Mouse (Mus musculus) liver, embryonic 15.5 days (tissue): Measurements from ENCODE around the gene Cfb. TPM values are rescaled to one million over a fixed set of nuclear protein-coding genes. Genes with fewer than 3 reads are reported as not detected.
A peak's percentile ranks its signal among the peaks of the same experiment; 100 is the strongest.
"Not testable (repeated sequence)": the region's sequence is repeated elsewhere in the genome, so short reads cannot be mapped to it uniquely, and the experiment has no call there.

Source experiments
- ATAC-seq: fragments of 200-750 bp; cut with Nextera tagmentation; 2 replicates; pipeline ENCODE4 v1.8.0; 2017; ENCODE audit warnings: moderate number of reproducible peaks, mild to moderate bottlenecking, moderate library complexity; ENCODE audit not compliant: insufficient read depth
- H3K27ac ChIP-seq: fragments of 300-500 bp; sonication (generic); replicated peaks from 2 replicates; pipeline ENCODE4 v1.5.1; 2015; ENCODE audit warnings: mild to moderate bottlenecking, inconsistent platforms
- H3K27me3 ChIP-seq: fragments of 300-500 bp; sonication (generic); 2 replicates; pipeline ENCODE4 v1.6.1; 2015; ENCODE audit warnings: mild to moderate bottlenecking, inconsistent platforms
- H3K36me3 ChIP-seq: fragments of 300-500 bp; sonication (generic); replicated peaks from 2 replicates; pipeline ENCODE4 v1.6.1; 2015; ENCODE audit warnings: moderate library complexity, mild to moderate bottlenecking, inconsistent platforms
- H3K4me1 ChIP-seq: fragments of 300-500 bp; sonication (generic); replicated peaks from 2 replicates; pipeline ENCODE4 v1.6.1; 2015; ENCODE audit warnings: inconsistent platforms
- H3K4me2 ChIP-seq: fragments of 300-500 bp; sonication (generic); 2 replicates; pipeline ENCODE4 v1.6.1; 2015; ENCODE audit warnings: moderate library complexity, mild to moderate bottlenecking, inconsistent platforms
- H3K4me3 ChIP-seq: fragments of 300-500 bp; sonication (generic); replicated peaks from 2 replicates; pipeline ENCODE4 v1.5.1; 2015; ENCODE audit warnings: mild to moderate bottlenecking, inconsistent platforms
- H3K9ac ChIP-seq: fragments of 300-500 bp; sonication (generic); 2 replicates; pipeline ENCODE4 v1.6.1; 2015; ENCODE audit warnings: moderate library complexity, mild to moderate bottlenecking, inconsistent platforms
- H3K9me3 ChIP-seq: fragments of 300-500 bp; sonication (generic); replicated peaks from 2 replicates; pipeline ENCODE4 v1.6.1; 2016; ENCODE audit warnings: inconsistent platforms
- WGBS: fragments of 180-500 bp; shearing (Covaris S2); methylation state at CpG from one replicate; pipeline ENCODE4 v1.1.7; 2015; ENCODE audit warnings: mixed read lengths; ENCODE audit not compliant: insufficient replicate concordance; 5-methylcytosine and 5-hydroxymethylcytosine counted together
- polyA plus RNA-seq: library from polyadenylated mRNA; unstranded; fragments of >200 nt; fragmentation: Nextera tagmentation; extraction: Ambion mirVana; gene quantifications from 2 replicates; pipeline ENCODE4 v1.2.1, GENCODE M21; 2015

Cfb gene
- 281 and 374 TPM in 2 replicates for polyA plus RNA-seq

DNA sequence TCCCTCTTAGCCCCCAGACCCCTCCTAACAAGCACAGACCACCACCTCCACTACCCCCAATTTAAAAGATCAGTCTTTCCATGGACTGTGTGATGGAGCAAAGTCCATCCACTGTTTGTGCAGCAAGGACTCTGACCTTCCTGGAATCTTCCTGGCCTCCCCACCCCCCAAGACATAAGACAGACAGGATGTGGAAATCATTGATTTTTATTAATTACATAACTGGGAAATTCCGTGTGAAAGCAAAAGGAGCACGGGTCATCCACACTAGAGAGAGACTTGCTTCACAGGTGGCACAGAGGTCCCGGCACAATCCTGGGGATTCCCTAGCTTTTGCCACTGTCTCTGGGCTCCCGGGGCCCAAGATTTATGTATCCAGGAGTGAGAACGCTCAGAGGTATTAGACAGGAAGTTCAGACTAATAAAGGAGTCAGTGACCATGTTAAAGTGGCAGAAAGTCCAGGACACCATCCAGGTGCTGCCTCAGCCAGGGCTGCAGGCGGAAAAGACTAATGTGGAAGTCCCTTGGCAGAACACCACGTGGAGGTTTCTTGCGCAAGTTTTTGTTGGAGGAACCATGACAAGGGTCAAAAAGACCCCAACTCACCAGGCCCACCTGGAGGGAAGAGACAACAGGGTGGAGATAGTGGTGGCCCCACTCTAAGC is at the start of gene Cfb:
TSS of gene Cfb (minus strand) at position 103 of the 666 bp plus-strand sequence.
- 41% methylated on average over 8 of the region's 8 CpGs for WGBS

GRCm38 (mm10) chr17:34911945-34912351 is 49.6 kb upstream of the Cfb start:
- no peaks in the 10 kb centered on the region for H3K27me3 ChIP-seq
- H3K9me3 ChIP-seq: no peaks in the 10 kb centered on the region
- no peak overlapping the region for H3K4me3 ChIP-seq
- 34% methylated on average over 5 of the region's 5 CpGs for WGBS
- no peak overlapping the region for H3K4me2 ChIP-seq
- peaks cover 31% of the 10 kb centered on the region for H3K4me1 ChIP-seq
- no peak overlapping the region for H3K9ac ChIP-seq
- H3K36me3 ChIP-seq: peaks cover 67% of the 10 kb centered on the region
- peak; percentile 38; the same call in 1 of the 2 replicates for ATAC-seq
- no peak overlapping the region for H3K27ac ChIP-seq

More for the DNA sequence above, at the start of gene Cfb:
- H3K27ac ChIP-seq: peak within 1 kb of the TSS; percentile 71
- H3K4me2 ChIP-seq: peak within 1 kb of the TSS; percentile 46
- no peaks in the 10 kb centered on the region for H3K9me3 ChIP-seq
- no peak within 1 kb of the TSS for H3K9ac ChIP-seq
- peaks cover 26% of the 10 kb centered on the region for H3K4me1 ChIP-seq
- peak; percentile 71 for ATAC-seq
- H3K4me3 ChIP-seq: peak within 1 kb of the TSS; percentile 44
- no peaks in the 10 kb centered on the region for H3K27me3 ChIP-seq
- peaks cover 6% of the 10 kb centered on the region for H3K36me3 ChIP-seq

DNA sequence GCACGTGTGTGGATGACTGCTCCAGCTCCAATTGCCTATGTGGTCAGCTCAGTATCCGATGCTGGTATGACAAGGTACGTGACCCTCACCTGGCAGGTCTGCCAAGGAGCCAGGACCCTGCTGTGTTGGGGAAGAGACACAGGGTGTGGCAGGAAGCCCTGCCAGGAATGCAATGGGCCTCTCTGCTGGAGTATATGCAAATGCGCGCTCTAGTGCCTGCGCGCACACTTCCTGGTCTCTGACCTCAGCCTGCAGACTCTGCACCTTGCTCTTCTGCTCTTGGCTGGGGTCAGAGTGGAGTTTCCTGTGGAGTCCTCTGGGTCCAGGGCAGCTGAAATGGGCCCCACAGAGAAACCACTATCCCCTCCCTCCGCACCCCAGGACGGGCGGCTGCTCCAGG is 48.7 kb upstream of the Cfb start:
- H3K36me3 ChIP-seq: peaks cover 77% of the 10 kb centered on the region
- ATAC-seq: no peak
- H3K27me3 ChIP-seq: no peaks in the 10 kb centered on the region

GRCm38 (mm10) chr17:34902895-34903294 is 40.6 kb upstream of the Cfb start:
- Histone ChIP-seq H3K9me3 (no peaks in the 10 kb centered on the region), H3K27ac (no peak overlapping the region), H3K4me3 (no peak overlapping the region), H3K36me3 (peaks cover 54% of the 10 kb centered on the region), H3K27me3 (no peaks in the 10 kb centered on the region), H3K4me1 (peaks cover 36% of the 10 kb centered on the region), H3K9ac (no peak overlapping the region), H3K4me2 (no peak overlapping the region)
- WGBS: 82% methylated on average over 9 of the region's 9 CpGs
- ATAC-seq: no peak

More for the DNA sequence above, 48.7 kb upstream of the Cfb start:
- no peak overlapping the region for H3K27ac ChIP-seq
- WGBS: 79% methylated on average over 10 of the region's 10 CpGs
- no peak overlapping the region for H3K4me3 ChIP-seq
- H3K9me3 ChIP-seq: no peaks in the 10 kb centered on the region
- H3K4me2 ChIP-seq: no peak overlapping the region
- H3K4me1 ChIP-seq: peaks cover 31% of the 10 kb centered on the region
- no peak overlapping the region for H3K9ac ChIP-seq

DNA sequence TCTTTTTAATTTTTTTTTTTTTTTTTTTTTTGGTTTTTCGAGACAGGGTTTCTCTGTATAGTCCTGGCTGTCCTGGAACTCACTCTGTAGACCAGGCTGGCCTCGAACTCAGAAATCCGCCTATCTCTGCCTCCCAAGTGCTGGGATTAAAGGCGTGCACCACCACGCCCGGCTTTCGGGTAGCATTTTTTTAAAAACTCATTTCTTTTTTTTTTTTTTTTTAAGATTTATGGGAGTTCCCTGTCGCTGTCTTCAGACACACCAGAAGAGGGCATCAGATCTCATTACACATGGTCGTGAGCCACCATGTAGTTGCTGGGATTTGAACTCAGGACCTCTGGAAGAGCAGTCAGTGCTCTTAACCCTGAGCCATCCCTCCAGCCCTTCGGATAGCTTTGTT is 39.6 kb upstream of the Cfb start:
- H3K27me3 ChIP-seq, H3K9ac ChIP-seq, H3K4me3 ChIP-seq, H3K27ac ChIP-seq, H3K9me3 ChIP-seq, ATAC-seq, H3K4me2 ChIP-seq: not testable (repeated sequence)
- 70% methylated on average over 9 of the region's 10 CpGs for WGBS
- Histone ChIP-seq H3K4me1 (peaks cover 46% of the 10 kb centered on the region), H3K36me3 (peaks cover 45% of the 10 kb centered on the region)

DNA sequence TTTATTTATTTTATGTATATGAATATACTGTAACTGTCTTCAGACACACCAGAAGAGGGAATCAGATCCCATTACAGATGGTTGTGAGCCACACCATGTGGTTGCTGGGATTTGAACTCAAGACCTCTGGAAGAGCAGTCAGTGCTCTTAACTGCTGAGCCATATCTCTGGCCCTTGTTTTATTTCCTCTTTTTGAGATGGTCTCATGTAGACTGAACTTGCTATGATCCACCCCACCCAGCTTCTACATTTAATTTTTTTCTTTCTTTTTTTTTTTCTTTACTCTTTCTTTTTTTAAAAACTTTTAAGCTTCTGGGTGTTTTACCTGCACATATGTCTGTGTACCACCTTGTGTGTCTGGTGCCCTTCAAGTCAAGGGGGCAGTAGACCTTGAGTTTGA is 38.5 kb upstream of the Cfb start:
- not testable (repeated sequence) for H3K4me2 ChIP-seq, H3K9ac ChIP-seq, H3K27me3 ChIP-seq, H3K9me3 ChIP-seq, H3K27ac ChIP-seq, H3K4me3 ChIP-seq, ATAC-seq
- Histone ChIP-seq H3K4me1 (peaks cover 56% of the 10 kb centered on the region), H3K36me3 (peaks cover 39% of the 10 kb centered on the region)

GRCm38 (mm10) chr17:34899890-34900243 is 37.5 kb upstream of the Cfb start:
- no peaks in the 10 kb centered on the region for H3K9me3 ChIP-seq
- H3K4me2 ChIP-seq: peak overlapping the region; percentile 99
- peak overlapping the region; percentile 79 for H3K4me3 ChIP-seq
- H3K36me3 ChIP-seq: peaks cover 30% of the 10 kb centered on the region
- no peaks in the 10 kb centered on the region for H3K27me3 ChIP-seq
- H3K4me1 ChIP-seq: peaks cover 65% of the 10 kb centered on the region
- peak overlapping the region; percentile 82 for H3K9ac ChIP-seq
- ATAC-seq: no peak
- WGBS: 2% methylated on average over 5 of the region's 5 CpGs
- H3K27ac ChIP-seq: peak overlapping the region; percentile 92

DNA sequence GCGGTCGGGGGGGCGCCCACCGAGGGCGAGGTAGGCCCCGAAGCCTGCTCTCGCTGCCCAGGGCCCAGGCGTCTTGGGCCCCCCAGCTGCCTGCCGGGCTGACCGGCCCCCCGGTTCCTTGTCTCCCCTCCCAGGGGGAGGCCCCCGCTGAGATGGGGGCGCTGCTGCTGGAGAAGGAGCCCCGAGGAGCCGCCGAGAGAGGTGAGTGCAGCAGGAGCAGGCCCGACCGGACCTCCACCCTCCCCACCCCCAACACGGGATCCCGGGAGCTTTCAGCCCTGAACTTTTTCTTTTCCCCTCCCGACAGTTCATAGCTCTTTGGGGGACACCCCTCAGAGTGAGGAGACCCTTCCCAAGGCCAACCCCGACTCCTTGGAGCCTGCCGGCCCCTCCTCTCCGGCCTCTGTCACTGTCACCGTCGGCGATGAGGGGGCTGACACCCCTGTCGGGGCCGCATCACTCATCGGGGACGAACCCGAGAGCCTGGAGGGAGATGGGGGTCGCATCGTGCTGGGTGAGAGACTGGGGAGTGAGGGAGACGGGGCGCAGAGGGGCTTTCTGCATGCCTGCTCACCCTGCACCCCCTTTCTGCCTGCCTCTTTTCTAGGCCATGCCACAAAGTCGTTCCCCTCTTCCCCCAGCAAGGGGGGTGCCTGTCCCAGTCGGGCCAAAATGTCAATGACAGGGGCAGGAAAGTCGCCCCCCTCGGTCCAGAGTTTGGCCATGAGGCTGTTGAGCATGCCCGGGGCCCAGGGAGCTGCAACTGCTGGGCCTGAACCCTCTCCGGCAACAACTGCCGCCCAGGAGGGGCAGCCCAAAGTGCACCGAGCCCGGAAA is 37.0 kb upstream of the Cfb start:
- no peak for ATAC-seq
- under 1% methylated on average over 34 of the region's 45 CpGs for WGBS
- Histone ChIP-seq H3K4me1 (peaks cover 71% of the 10 kb centered on the region), H3K36me3 (peaks cover 24% of the 10 kb centered on the region), H3K27me3 (no peaks in the 10 kb centered on the region), H3K9ac (peak overlapping the region; percentile 82), H3K4me2 (peak overlapping the region; percentile 99), H3K9me3 (no peaks in the 10 kb centered on the region), H3K27ac (peak overlapping the region; percentile 92), H3K4me3 (peak overlapping the region; percentile 79)

- Histone ChIP-seq H3K27ac (peak overlapping the region; percentile 92), H3K9me3 (no peaks in the 10 kb centered on the region), H3K4me1 (peaks cover 76% of the 10 kb centered on the region), H3K27me3 (no peaks in the 10 kb centered on the region), H3K9ac (peak overlapping the region; percentile 82), H3K36me3 (peaks cover 23% of the 10 kb centered on the region), H3K4me3 (peak overlapping the region; percentile 79), H3K4me2 (peak overlapping the region; percentile 99)
- no peak for ATAC-seq
- WGBS: under 1% methylated on average over 21 of the region's 47 CpGs
Measured at GRCm38 (mm10) chr17:34898706-34899052, 36.4 kb upstream of the Cfb start.

- Histone ChIP-seq H3K27me3 (no peaks in the 10 kb centered on the region), H3K4me3 (peak within 1 kb of the TSS; percentile 79), H3K4me1 (peaks cover 77% of the 10 kb centered on the region), H3K9me3 (no peaks in the 10 kb centered on the region), H3K4me2 (peak within 1 kb of the TSS; percentile 99), H3K9ac (peak within 1 kb of the TSS; percentile 82), H3K27ac (peak within 1 kb of the TSS; percentile 92), H3K36me3 (peaks cover 22% of the 10 kb centered on the region)
- WGBS: under 1% methylated on average over 22 of the region's 44 CpGs
- peak; percentile 37 for ATAC-seq
Measured at GRCm38 (mm10) chr17:34898160-34898586, 35.9 kb upstream of the Cfb start, which contains the start of the genes C2 and Ehmt2. TSS of gene C2 (minus strand) at chr17:34898265. TSS of gene Ehmt2 (plus strand) at chr17:34898469.

DNA sequence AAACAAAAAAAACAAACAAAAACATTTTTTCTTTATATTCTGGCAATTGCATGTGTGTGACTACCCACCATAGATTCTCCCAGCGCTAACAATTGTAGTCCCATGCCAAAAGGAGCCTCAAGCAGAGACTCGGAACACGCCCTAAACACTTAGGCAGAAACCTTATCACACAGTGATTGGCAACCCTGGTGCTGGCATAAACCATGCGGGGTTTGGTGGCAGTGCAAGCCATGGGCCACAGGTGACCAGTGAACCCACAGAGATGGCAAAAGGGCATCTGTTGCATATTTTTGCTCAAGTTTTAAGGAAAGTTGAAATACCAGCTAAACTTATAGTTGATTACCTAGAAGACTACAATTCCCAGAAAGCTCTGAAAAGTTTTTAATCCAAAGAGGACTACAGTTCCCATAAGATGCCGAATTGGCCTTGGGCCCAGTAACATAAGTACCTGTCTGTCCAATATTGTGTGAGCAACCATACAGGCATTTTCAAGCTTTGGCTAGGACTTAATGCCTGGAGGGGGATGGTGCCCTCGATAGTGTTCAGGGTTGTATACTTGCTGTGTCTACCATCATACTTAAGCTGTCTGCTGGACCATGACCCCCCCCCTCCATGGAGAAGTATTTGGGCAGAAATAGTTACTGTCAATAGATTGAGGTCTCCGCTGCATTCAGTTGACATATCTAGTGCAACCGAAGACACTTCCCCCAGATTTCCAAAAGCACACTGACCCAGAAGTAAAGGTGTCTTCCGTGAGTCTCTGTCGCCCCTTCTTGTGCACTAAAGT is 35.2 kb upstream of the Cfb start:
- Histone ChIP-seq H3K4me1 (peaks cover 78% of the 10 kb centered on the region), H3K4me3 (peak overlapping the region; percentile 79), H3K9ac (peak overlapping the region; percentile 82), H3K36me3 (peaks cover 16% of the 10 kb centered on the region), H3K27me3 (no peaks in the 10 kb centered on the region), H3K4me2 (peak overlapping the region; percentile 99), H3K9me3 (no peaks in the 10 kb centered on the region), H3K27ac (peak overlapping the region; percentile 92)
- 5% methylated on average over 10 of the region's 10 CpGs for WGBS
- no peak for ATAC-seq
